Mouse (Mus musculus) heart, embryonic 13.5 days (tissue): Measurements from ENCODE around the gene Pappa2. TPM values are rescaled to one million over a fixed set of nuclear protein-coding genes. Genes with fewer than 3 reads are reported as not detected.

ENCODE experiments used
- ATAC-seq: fragments of 200-750 bp; cut with Nextera tagmentation; 2 replicates; pipeline ENCODE4 v1.8.0; 2017; ENCODE audit warnings: moderate TSS enrichment; ENCODE audit not compliant: insufficient number of reproducible peaks, low FRiP score, low TSS enrichment; ENCODE audit errors: extremely low read depth
- H3K27ac ChIP-seq: fragments of 300-500 bp; sonication (generic); replicated peaks from 2 replicates; pipeline ENCODE4 v1.5.1; 2015; ENCODE audit warnings: moderate library complexity, mild to moderate bottlenecking, inconsistent platforms
- H3K27me3 ChIP-seq: fragments of 300-500 bp; sonication (generic); replicated peaks from 2 replicates; pipeline ENCODE4 v1.6.1; 2015; ENCODE audit warnings: mild to moderate bottlenecking, inconsistent platforms
- H3K36me3 ChIP-seq: fragments of 300-500 bp; sonication (generic); 2 replicates; pipeline ENCODE4 v1.6.1; 2015; ENCODE audit warnings: mild to moderate bottlenecking, inconsistent platforms
- H3K4me1 ChIP-seq: fragments of 300-500 bp; sonication (generic); 2 replicates; pipeline ENCODE4 v1.6.1; 2015; ENCODE audit warnings: inconsistent platforms
- H3K4me2 ChIP-seq: fragments of 300-500 bp; sonication (generic); 2 replicates; pipeline ENCODE4 v1.6.1; 2015; ENCODE audit warnings: inconsistent platforms, mild to moderate bottlenecking, moderate library complexity
- H3K4me3 ChIP-seq: fragments of 300-500 bp; sonication (generic); 2 replicates; pipeline ENCODE4 v1.5.1; 2015; ENCODE audit warnings: moderate library complexity, mild to moderate bottlenecking, inconsistent platforms
- H3K9ac ChIP-seq: fragments of 300-500 bp; sonication (generic); 2 replicates; pipeline ENCODE4 v1.6.1; 2015; ENCODE audit warnings: inconsistent platforms, mild to moderate bottlenecking, moderate library complexity
- H3K9me3 ChIP-seq: fragments of 300-500 bp; sonication (generic); 2 replicates; pipeline ENCODE4 v1.6.1; 2016; ENCODE audit warnings: inconsistent platforms
- WGBS: fragments of 180-500 bp; shearing (Covaris S2); methylation state at CpG from one replicate; pipeline ENCODE4 v1.1.7; 2015; ENCODE audit warnings: mixed read lengths; 5-methylcytosine and 5-hydroxymethylcytosine counted together
- polyA plus RNA-seq: library from polyadenylated mRNA; unstranded; fragments of >200 nt; fragmentation: Nextera tagmentation; extraction: Ambion mirVana; gene quantifications from 2 replicates; pipeline ENCODE4 v1.2.1, GENCODE M21; 2015

The Pappa2 gene
- polyA plus RNA-seq, 1 experiment from 2014 or later: 0.57 TPM

DNA sequence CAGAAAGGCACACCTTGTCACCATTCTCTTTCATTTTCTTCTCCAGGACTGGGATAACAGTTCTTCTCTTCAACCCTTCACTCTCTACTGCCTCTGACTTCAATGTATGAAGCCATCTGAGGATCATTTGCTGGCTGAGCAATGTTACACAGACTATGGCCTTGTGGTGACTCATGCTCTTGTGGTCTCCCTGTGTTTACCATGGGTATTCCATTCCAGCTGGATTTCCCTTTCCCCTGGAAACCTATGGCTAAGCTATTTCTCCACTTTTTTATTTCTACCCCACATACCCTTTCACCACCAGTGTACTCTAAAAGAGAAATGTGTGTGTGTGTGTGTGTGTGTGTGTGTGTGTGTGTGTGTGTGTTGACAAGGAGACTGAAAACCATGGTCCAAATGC is 83.0 kb downstream of the Pappa2 start:
- no peak for ATAC-seq
- H3K4me1 ChIP-seq: no peaks in the 10 kb centered on the region

DNA sequence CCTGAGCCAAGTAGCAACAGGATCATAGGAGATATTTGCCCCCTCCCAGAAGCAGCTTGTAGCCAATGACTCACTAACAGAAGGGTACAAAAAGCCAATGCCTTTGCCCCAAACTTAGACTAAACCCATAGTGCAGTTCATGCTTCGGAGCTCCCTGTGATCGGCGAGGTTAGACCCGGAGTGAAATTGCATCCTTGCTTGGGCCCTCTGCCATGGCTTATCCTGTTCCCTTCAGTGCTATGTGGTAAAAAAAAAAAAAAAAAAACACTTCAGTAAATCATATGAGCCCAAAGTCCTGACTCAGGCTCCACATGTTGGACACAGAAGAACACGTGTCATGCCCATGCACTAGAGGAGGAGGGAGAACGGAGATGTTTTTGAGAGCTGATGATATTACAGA is 85.8 kb downstream of the Pappa2 start:
- ATAC-seq: no peak
- no peaks in the 10 kb centered on the region for H3K27me3 ChIP-seq
- H3K9ac ChIP-seq: no peak overlapping the region
- H3K4me1 ChIP-seq: no peaks in the 10 kb centered on the region
- H3K36me3 ChIP-seq: no peaks in the 10 kb centered on the region
- no peak overlapping the region for H3K4me2 ChIP-seq
- no peaks in the 10 kb centered on the region for H3K9me3 ChIP-seq
- 80% methylated on average over 6 of the region's 6 CpGs for WGBS
- no peak overlapping the region for H3K27ac ChIP-seq
- H3K4me3 ChIP-seq: no peak overlapping the region

More for the DNA sequence above, 83.0 kb downstream of the Pappa2 start:
- Histone ChIP-seq H3K4me3 (no peak overlapping the region), H3K4me2 (no peak overlapping the region), H3K9me3 (no peaks in the 10 kb centered on the region), H3K27me3 (no peaks in the 10 kb centered on the region), H3K27ac (no peak overlapping the region), H3K36me3 (no peaks in the 10 kb centered on the region), H3K9ac (no peak overlapping the region)

DNA sequence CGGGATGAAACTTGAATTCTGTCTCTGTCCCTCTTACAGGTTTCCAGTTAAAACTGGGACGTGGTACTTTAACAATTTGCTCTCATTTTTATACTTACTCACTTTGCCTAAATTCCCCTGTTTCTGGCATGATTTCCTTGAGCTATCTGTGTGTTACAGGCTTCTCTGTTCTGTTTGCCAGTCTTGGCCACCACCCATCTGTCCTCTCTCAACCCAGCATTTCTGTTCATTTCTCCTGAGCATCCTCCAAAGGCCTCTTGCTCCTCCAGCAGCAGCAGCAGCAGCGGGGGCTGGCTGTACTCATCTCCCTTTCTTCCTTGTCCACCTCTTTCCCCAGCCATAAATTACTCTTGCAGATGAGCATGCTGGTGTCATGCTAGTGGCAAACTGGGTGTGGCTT is 104.8 kb downstream of the Pappa2 start:
- Histone ChIP-seq H3K27me3 (no peaks in the 10 kb centered on the region), H3K9ac (no peak overlapping the region), H3K27ac (no peak overlapping the region), H3K9me3 (no peaks in the 10 kb centered on the region), H3K36me3 (no peaks in the 10 kb centered on the region), H3K4me3 (no peak overlapping the region), H3K4me1 (no peaks in the 10 kb centered on the region), H3K4me2 (no peak overlapping the region)
- WGBS: 68% methylated on average over 3 of the region's 3 CpGs
- ATAC-seq: no peak

- H3K9me3 ChIP-seq: no peaks in the 10 kb centered on the region
- no peaks in the 10 kb centered on the region for H3K4me1 ChIP-seq
- H3K27ac ChIP-seq: no peak overlapping the region
- no peak for ATAC-seq
- H3K4me2 ChIP-seq: no peak overlapping the region
- 89% methylated on average over 2 of the region's 2 CpGs for WGBS
- no peaks in the 10 kb centered on the region for H3K36me3 ChIP-seq
- H3K27me3 ChIP-seq: no peaks in the 10 kb centered on the region
- no peak overlapping the region for H3K4me3 ChIP-seq
- H3K9ac ChIP-seq: no peak overlapping the region
These were observed 105.7 kb downstream of the Pappa2 start for GRCm38 (mm10) chr1:158874552-158875077.

DNA sequence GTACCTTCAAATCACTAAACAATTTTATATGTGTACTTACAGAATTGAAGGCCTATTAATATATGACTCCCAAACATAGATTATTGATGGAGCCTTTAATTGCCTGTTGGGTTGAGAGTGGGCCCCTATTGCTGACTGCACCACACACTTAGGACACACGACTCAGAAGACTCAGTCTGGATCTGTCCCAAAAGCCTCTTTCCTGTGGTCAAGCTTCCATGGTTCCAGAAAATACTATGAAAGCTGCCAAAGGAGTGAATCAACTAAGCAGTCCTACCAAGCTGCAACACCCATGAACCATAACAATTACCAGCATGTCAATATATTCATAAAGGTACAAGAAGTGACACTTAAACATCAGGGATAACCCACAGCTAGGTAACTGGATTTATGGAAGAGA is 106.7 kb downstream of the Pappa2 start:
- Histone ChIP-seq H3K4me3 (no peak overlapping the region), H3K4me2 (no peak overlapping the region), H3K9ac (no peak overlapping the region), H3K27ac (no peak overlapping the region), H3K4me1 (no peaks in the 10 kb centered on the region), H3K36me3 (no peaks in the 10 kb centered on the region), H3K9me3 (no peaks in the 10 kb centered on the region), H3K27me3 (no peaks in the 10 kb centered on the region)
- no peak for ATAC-seq
- WGBS: 51% methylated on average over 1 of the region's 1 CpGs

- Histone ChIP-seq H3K9me3 (no peaks in the 10 kb centered on the region), H3K36me3 (no peaks in the 10 kb centered on the region), H3K27ac (no peak overlapping the region), H3K9ac (no peak overlapping the region), H3K4me3 (no peak overlapping the region), H3K27me3 (no peaks in the 10 kb centered on the region), H3K4me2 (no peak overlapping the region), H3K4me1 (no peaks in the 10 kb centered on the region)
- 67% methylated on average over 2 of the region's 2 CpGs for WGBS
- ATAC-seq: no peak
These were observed 108.9 kb downstream of the Pappa2 start for GRCm38 (mm10) chr1:158871401-158871800.

DNA sequence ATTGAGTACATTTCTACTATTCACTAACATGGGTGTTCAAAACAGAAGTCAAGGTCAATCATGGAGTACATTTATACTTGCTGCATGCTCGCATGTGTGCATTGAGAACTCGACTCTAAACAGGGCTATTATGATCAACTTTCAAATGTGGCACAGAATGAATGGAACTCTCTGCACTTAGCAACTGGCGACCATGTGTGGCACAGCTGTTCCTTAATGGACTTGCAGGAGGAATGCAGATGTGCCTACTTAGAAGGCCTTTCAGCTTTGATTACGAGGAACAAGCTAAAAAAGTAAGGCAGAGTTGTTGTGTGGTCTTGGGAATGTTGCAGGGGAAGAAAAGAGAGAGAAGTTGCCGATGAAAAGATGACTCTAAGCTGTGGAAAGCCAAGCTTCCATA is 120.1 kb downstream of the Pappa2 start:
- Histone ChIP-seq H3K36me3 (no peaks in the 10 kb centered on the region), H3K27me3 (no peaks in the 10 kb centered on the region), H3K4me2 (no peak overlapping the region), H3K27ac (no peak overlapping the region), H3K4me3 (no peak overlapping the region), H3K9ac (no peak overlapping the region), H3K4me1 (no peaks in the 10 kb centered on the region), H3K9me3 (no peaks in the 10 kb centered on the region)
- no peak for ATAC-seq
- 76% methylated on average over 5 of the region's 5 CpGs for WGBS

GRCm38 (mm10) chr1:158853936-158854882 is 126.1 kb downstream of the Pappa2 start:
- no peak for ATAC-seq
- Histone ChIP-seq H3K9ac (no peak overlapping the region), H3K4me1 (no peaks in the 10 kb centered on the region), H3K9me3 (no peaks in the 10 kb centered on the region), H3K27me3 (no peaks in the 10 kb centered on the region), H3K4me3 (no peak overlapping the region), H3K27ac (no peak overlapping the region), H3K36me3 (no peaks in the 10 kb centered on the region), H3K4me2 (no peak overlapping the region)
- WGBS: 49% methylated on average over 5 of the region's 5 CpGs

GRCm38 (mm10) chr1:158852836-158853567 is 127.3 kb downstream of the Pappa2 start:
- H3K27me3 ChIP-seq: no peaks in the 10 kb centered on the region
- no peaks in the 10 kb centered on the region for H3K9me3 ChIP-seq
- 60% methylated on average over 14 of the region's 14 CpGs for whole genome bisulfite sequencing
- no peak for ATAC-seq
- H3K4me1 ChIP-seq: no peaks in the 10 kb centered on the region
- no peak overlapping the region for H3K27ac ChIP-seq
- H3K36me3 ChIP-seq: no peaks in the 10 kb centered on the region
- H3K4me2 ChIP-seq: no peak overlapping the region
- no peak overlapping the region for H3K4me3 ChIP-seq
- no peak overlapping the region for H3K9ac ChIP-seq

DNA sequence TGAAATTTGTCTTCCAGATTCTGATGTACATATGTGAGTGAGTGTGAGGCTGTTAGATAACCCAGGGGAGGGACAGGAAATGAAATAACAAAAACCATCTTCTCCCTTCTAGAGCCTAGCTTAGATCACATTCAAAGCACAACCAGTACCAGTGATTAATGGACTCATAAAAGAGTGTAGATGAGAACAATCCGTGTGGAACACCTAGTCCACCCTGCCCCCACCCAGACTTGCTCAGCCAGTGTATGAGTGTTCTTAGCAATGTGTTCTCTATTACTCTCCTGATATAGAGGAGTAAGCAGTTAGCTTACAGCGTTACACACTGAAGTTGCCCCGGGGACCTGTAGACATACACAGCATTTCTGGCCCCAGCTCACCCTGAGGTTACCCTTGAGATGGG is 129.8 kb downstream of the Pappa2 start:
- Histone ChIP-seq H3K9me3 (no peaks in the 10 kb centered on the region), H3K4me3 (no peak overlapping the region), H3K4me1 (no peaks in the 10 kb centered on the region), H3K27me3 (no peaks in the 10 kb centered on the region), H3K4me2 (no peak overlapping the region), H3K36me3 (no peaks in the 10 kb centered on the region), H3K27ac (no peak overlapping the region), H3K9ac (no peak overlapping the region)
- WGBS: 68% methylated on average over 3 of the region's 3 CpGs
- no peak for ATAC-seq

- WGBS: 61% methylated on average over 10 of the region's 10 CpGs
- H3K4me3 ChIP-seq: no peak overlapping the region
- no peak overlapping the region for H3K27ac ChIP-seq
- no peaks in the 10 kb centered on the region for H3K9me3 ChIP-seq
- H3K4me1 ChIP-seq: no peaks in the 10 kb centered on the region
- no peak overlapping the region for H3K9ac ChIP-seq
- H3K4me2 ChIP-seq: no peak overlapping the region
- no peaks in the 10 kb centered on the region for H3K36me3 ChIP-seq
- ATAC-seq: no peak
- H3K27me3 ChIP-seq: no peaks in the 10 kb centered on the region
These were observed 135.7 kb downstream of the Pappa2 start for GRCm38 (mm10) chr1:158844604-158845003.
